Mouse (Mus musculus) c-Kit-positive CD71-positive TER-119-positive erythroid progenitor cells, embryonic 14.5 days (primary cell): ENCODE data around the gene Whrn.

Source experiments
- DNase-seq: peaks from one replicate; pipeline ENCODE4 v3.0.0-alpha.2; 2013; ENCODE audit warnings: low spot score

The Whrn gene

GRCm38 (mm10) chr4:63495915-63496278, at the start of gene Whrn:
Gene Whrn, minus strand, starts transcription at chr4:63495991.
- DNase-seq = no peak

GRCm38 (mm10) chr4:63545231-63545958, 49.6 kb upstream of the Whrn start:
- DNase-seq = no peak

GRCm38 (mm10) chr4:63544494-63545230, 48.9 kb upstream of the Whrn start, which contains the start of gene Atp6v1g1:
Gene Atp6v1g1, plus strand, starts transcription at chr4:63544772.
- peak; percentile 84 for DNase-seq

- DNase-seq = peak; percentile 16
These were observed 48.1 kb upstream of the Whrn start for GRCm38 (mm10) chr4:63543746-63544493.

- DNase-seq = no peak
These were observed 46.4 kb upstream of the Whrn start for GRCm38 (mm10) chr4:63542209-63542608.

GRCm38 (mm10) chr4:63537602-63538001, 41.8 kb upstream of the Whrn start:
- no peak for DNase-seq

- DNase-seq = no peak
These were observed 34.6 kb upstream of the Whrn start for GRCm38 (mm10) chr4:63530409-63530808.

GRCm38 (mm10) chr4:63528946-63529345, 33.2 kb upstream of the Whrn start:
- no peak for DNase-seq

GRCm38 (mm10) chr4:63525514-63525913, 29.7 kb upstream of the Whrn start:
- DNase-seq = no peak

- no peak for DNase-seq
These were observed 26.1 kb upstream of the Whrn start for GRCm38 (mm10) chr4:63521813-63522419.

GRCm38 (mm10) chr4:63515021-63515420, 19.2 kb upstream of the Whrn start:
- DNase-seq = no peak

GRCm38 (mm10) chr4:63514454-63514984, 18.7 kb upstream of the Whrn start:
- no peak for DNase-seq

GRCm38 (mm10) chr4:63512921-63513320, 17.1 kb upstream of the Whrn start:
- no peak for DNase-seq

- peak; percentile 51 for DNase-seq
These were observed 12.4 kb upstream of the Whrn start for GRCm38 (mm10) chr4:63508232-63508631.

GRCm38 (mm10) chr4:63507478-63507877, 11.7 kb upstream of the Whrn start:
- no peak for DNase-seq

GRCm38 (mm10) chr4:63503949-63504348, 8.2 kb upstream of the Whrn start:
- DNase-seq = no peak

- no peak for DNase-seq
These were observed 5.3 kb upstream of the Whrn start for GRCm38 (mm10) chr4:63501050-63501449.

- DNase-seq = no peak
These were observed 2.6 kb upstream of the Whrn start for GRCm38 (mm10) chr4:63498346-63498745.

GRCm38 (mm10) chr4:63496312-63496711, 521 bp upstream of the Whrn start:
- DNase-seq = no peak

- DNase-seq = no peak
These were observed 550 bp downstream of the Whrn start for GRCm38 (mm10) chr4:63494967-63495914.

GRCm38 (mm10) chr4:63494401-63494966, 1.3 kb downstream of the Whrn start:
- DNase-seq = no peak
